Mouse (Mus musculus) heart, embryonic 16.5 days (tissue): Measurements from ENCODE around the gene Ggt6. TPM values are rescaled to one million over a fixed set of nuclear protein-coding genes. Genes with fewer than 3 reads are reported as not detected.
A peak's percentile ranks its signal among the peaks of the same experiment; 100 is the strongest.

Source experiments
- ATAC-seq: fragments of 200-750 bp; cut with Nextera tagmentation; replicated peaks from 2 replicates; pipeline ENCODE4 v1.8.0; 2017; ENCODE audit warnings: moderate number of reproducible peaks; ENCODE audit not compliant: insufficient read depth, low FRiP score; ENCODE audit errors: extremely low read depth
- H3K27ac ChIP-seq: fragments of 300-500 bp; sonication (generic); 2 replicates; pipeline ENCODE4 v1.5.1; 2014; ENCODE audit warnings: mild to moderate bottlenecking, low read length, control low read depth, moderate library complexity
- H3K27me3 ChIP-seq: fragments of 300-500 bp; sonication (generic); 2 replicates; pipeline ENCODE4 v1.6.1; 2014; ENCODE audit warnings: low read length, mixed read lengths; ENCODE audit not compliant: control insufficient read depth, insufficient read depth
- H3K36me3 ChIP-seq: fragments of 300-500 bp; sonication (generic); 2 replicates; pipeline ENCODE4 v1.6.1; 2014; ENCODE audit not compliant: control insufficient read depth, insufficient read depth
- H3K4me1 ChIP-seq: fragments of 300-500 bp; sonication (generic); 2 replicates; pipeline ENCODE4 v1.6.1; 2014; ENCODE audit warnings: low read length, mixed read lengths; ENCODE audit not compliant: control insufficient read depth, insufficient read depth
- H3K4me2 ChIP-seq: fragments of 300-500 bp; sonication (generic); 2 replicates; pipeline ENCODE4 v1.6.1; 2014; ENCODE audit warnings: low read depth, mild to moderate bottlenecking, control low read depth, low read length
- H3K4me3 ChIP-seq: fragments of 300-500 bp; sonication (generic); 2 replicates; pipeline ENCODE4 v1.5.1; 2014; ENCODE audit warnings: mild to moderate bottlenecking, control low read depth, low read length
- H3K9ac ChIP-seq: fragments of 300-500 bp; sonication (generic); 2 replicates; pipeline ENCODE4 v1.6.1; 2014; ENCODE audit warnings: low read length, control low read depth
- H3K9me3 ChIP-seq: fragments of 300-500 bp; sonication (generic); replicated peaks from 2 replicates; pipeline ENCODE4 v1.6.1; 2016; ENCODE audit warnings: low read length; ENCODE audit not compliant: control insufficient read depth
- WGBS: fragments of 180-500 bp; shearing (Covaris S2); extraction: QIAGEN DNeasy Blood & Tissue Kit; methylation state at CpG from one replicate; pipeline ENCODE4 v1.1.7; 2014; 5-methylcytosine and 5-hydroxymethylcytosine counted together
- polyA plus RNA-seq: library from polyadenylated mRNA; unstranded; fragments of >200 nt; fragmentation: Nextera tagmentation; extraction: Ambion mirVana; gene quantifications from 2 replicates; pipeline ENCODE4 v1.2.1, GENCODE M21; 2015

Gene Ggt6
- polyA plus RNA-seq, 1 experiment from 2014 or later: 0.17 TPM

DNA sequence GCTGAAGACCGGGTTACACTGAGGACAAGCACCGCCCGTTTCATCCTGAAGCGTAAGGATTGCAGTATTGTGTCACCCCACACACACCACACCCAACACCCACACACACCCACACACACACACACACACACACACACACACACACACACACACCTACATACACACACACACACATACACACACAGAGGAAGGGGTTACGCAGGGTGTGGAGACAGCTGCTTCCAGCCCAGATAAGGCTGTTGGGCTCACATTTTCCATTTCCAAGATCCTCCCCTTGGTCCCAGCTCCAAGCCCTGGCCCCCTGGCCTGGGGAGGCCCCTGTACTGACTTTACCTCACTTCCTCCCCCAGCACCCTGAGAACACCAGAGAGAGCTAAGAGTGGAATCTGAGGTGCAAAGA is 18.7 kb upstream of the Ggt6 start:
- Histone ChIP-seq H3K4me1 (peaks cover 62% of the 10 kb centered on the region), H3K9ac (no peak overlapping the region), H3K36me3 (no peaks in the 10 kb centered on the region), H3K27ac (peak overlapping the region; percentile 67), H3K27me3 (no peaks in the 10 kb centered on the region), H3K9me3 (no peaks in the 10 kb centered on the region), H3K4me3 (no peak overlapping the region), H3K4me2 (no peak overlapping the region)
- WGBS: 60% methylated on average over 5 of the region's 5 CpGs
- ATAC-seq: peak; percentile 75

DNA sequence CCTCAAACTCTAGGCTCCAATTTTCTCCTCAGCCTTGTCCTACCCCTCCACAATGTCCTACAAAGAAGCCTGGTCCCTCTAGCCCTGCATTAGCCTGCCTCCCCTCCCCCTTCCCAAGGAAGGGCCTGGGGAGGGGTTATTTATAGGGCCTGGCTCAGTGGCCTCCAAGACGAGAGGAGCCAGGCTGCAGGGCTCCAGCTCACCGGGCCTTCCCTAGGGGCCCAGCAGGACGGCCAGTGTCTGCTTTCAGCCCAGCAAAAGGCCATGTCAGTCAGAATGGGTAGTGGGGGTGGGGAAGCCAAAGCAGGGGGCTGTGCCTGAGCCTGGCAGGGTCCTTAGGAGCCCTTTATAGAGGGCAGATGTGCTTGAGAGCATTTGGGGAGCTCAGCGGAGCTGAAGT is 17.9 kb upstream of the Ggt6 start:
- no peak overlapping the region for H3K4me2 ChIP-seq
- no peaks in the 10 kb centered on the region for H3K36me3 ChIP-seq
- ATAC-seq: no peak
- H3K4me1 ChIP-seq: peaks cover 55% of the 10 kb centered on the region
- H3K27ac ChIP-seq: peak overlapping the region; percentile 67
- H3K9ac ChIP-seq: no peak overlapping the region
- H3K27me3 ChIP-seq: no peaks in the 10 kb centered on the region
- no peak overlapping the region for H3K4me3 ChIP-seq
- H3K9me3 ChIP-seq: no peaks in the 10 kb centered on the region
- WGBS: 28% methylated on average over 4 of the region's 4 CpGs

DNA sequence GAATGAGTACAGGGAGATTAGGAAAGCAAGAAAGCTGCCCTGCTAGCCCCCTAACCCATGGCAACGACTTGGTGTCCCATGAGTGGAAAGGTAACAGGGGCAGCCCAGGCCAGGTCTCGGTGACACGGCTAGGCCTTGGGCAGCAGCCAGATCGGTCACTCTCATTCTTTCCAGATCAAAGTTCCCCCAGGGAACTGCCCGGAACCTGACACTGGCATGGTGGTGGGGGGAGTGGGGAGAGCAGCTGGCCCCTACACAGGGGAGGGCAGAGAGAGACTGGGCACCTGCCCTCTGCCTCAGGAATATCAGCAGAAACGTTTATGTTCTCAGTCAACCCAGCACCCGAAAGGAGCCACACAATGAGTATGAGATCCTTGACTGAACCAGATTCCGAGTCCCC is 17.1 kb upstream of the Ggt6 start:
- peaks cover 48% of the 10 kb centered on the region for H3K4me1 ChIP-seq
- H3K27ac ChIP-seq: no peak overlapping the region
- H3K27me3 ChIP-seq: no peaks in the 10 kb centered on the region
- no peak overlapping the region for H3K4me3 ChIP-seq
- H3K4me2 ChIP-seq: no peak overlapping the region
- H3K9me3 ChIP-seq: no peaks in the 10 kb centered on the region
- H3K36me3 ChIP-seq: no peaks in the 10 kb centered on the region
- ATAC-seq: no peak
- no peak overlapping the region for H3K9ac ChIP-seq
- 41% methylated on average over 8 of the region's 8 CpGs for WGBS

DNA sequence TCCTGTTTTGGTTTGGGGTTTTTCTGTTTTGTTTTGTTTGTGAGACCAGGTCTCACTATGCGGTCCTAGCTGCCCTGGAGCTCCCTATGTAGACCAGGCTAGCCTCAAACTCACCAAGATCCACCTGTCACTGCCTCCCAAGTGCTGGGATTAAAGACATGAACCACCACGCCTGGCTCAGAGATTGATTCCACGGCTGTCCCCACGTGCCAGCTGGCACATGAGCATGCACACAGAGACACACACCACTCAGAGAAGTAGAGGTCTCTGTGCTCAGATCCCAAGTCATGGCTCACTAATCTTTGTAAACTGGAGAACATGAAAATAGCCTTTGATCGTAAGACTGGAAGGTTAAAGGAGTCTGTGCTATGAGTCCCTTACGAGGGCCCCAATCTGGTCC is 16.3 kb upstream of the Ggt6 start:
- no peaks in the 10 kb centered on the region for H3K36me3 ChIP-seq
- no peaks in the 10 kb centered on the region for H3K27me3 ChIP-seq
- H3K9ac ChIP-seq: no peak overlapping the region
- H3K4me2 ChIP-seq: no peak overlapping the region
- no peak for ATAC-seq
- H3K9me3 ChIP-seq: no peaks in the 10 kb centered on the region
- WGBS: 84% methylated on average over 6 of the region's 6 CpGs
- H3K4me1 ChIP-seq: peaks cover 41% of the 10 kb centered on the region
- no peak overlapping the region for H3K27ac ChIP-seq
- H3K4me3 ChIP-seq: no peak overlapping the region

DNA sequence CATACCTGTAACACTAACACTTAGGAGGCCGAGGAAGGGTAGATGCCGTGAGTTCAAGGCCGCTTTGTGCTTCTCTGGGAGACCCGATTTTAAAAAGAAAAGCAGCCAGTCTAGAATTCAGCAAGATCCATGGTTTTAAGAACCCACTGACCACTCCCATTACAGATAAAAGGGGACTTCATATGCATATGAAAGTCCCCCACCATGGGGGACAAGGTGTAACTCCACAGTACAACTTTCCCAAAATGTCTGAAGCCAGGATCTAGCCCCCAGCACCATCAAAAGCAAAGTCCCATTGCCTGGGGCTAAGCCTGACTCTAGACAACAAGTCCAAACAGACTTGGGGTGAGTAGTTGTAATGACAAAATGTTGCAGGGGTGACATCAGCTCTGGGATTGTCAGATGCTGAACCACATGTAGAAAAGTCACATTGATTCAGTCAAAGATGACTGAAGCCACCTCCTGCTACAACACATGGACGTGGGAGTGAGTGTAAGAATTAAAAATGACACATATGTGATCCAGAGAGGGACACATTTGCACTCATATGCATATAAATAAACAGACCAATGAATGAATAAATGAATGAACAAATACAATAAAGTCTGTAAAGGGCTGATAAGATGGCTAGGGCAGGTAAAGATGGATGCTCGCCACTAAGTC is 14.7 kb upstream of the Ggt6 start:
- Histone ChIP-seq H3K27me3 (no peaks in the 10 kb centered on the region), H3K36me3 (no peaks in the 10 kb centered on the region), H3K4me1 (peaks cover 26% of the 10 kb centered on the region), H3K4me3 (no peak overlapping the region), H3K4me2 (no peak overlapping the region), H3K9me3 (0 out of 2 replicates have a peak, but pooled peaks cover 3% of the 10 kb centered on the region), H3K27ac (no peak overlapping the region), H3K9ac (no peak overlapping the region)
- 90% methylated on average over 6 of the region's 6 CpGs for WGBS
- no peak for ATAC-seq

DNA sequence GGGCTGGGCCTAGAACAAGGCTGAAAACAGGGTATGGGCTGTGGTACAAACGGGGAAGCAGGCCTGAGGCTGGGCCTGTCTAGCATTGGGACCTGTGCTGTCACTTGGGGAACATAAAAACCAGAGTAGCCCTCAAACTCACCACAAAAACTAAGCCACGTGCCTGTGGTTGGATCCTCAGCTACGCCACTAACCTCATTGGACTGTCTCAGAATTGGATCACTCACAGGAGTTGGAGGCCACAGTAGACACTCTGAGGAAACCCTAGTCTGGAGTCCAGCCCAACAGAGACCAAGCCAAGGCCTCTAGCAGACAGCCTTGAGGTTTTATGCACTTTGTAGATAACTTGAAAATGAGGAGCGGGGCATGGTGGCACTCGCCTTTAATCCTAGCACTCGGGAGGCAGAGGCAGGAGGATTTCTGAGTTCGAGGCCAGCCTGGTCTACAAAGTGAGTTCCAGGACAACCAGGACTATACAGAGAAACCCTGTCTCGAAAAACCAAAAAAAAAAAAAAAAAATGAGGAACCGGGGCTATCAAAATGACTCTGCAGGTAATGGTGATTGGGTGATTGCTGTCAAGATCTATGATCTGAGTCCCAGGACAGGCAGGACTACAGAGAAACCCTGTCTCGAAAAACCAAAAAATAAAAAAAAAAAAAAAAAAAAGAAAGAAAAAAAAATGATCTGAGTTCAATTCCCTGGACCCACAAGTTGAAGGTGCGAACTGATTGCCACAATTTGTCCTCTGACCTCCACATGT is 13.6 kb upstream of the Ggt6 start:
- H3K4me1 ChIP-seq: peaks cover 16% of the 10 kb centered on the region
- 88% methylated on average over 11 of the region's 11 CpGs for WGBS
- 0 out of 2 replicates have a peak, but pooled peaks cover 3% of the 10 kb centered on the region for H3K9me3 ChIP-seq
- no peaks in the 10 kb centered on the region for H3K36me3 ChIP-seq
- no peak for ATAC-seq
- H3K4me3 ChIP-seq: no peak overlapping the region
- no peaks in the 10 kb centered on the region for H3K27me3 ChIP-seq
- H3K9ac ChIP-seq: no peak overlapping the region
- H3K27ac ChIP-seq: no peak overlapping the region
- no peak overlapping the region for H3K4me2 ChIP-seq

DNA sequence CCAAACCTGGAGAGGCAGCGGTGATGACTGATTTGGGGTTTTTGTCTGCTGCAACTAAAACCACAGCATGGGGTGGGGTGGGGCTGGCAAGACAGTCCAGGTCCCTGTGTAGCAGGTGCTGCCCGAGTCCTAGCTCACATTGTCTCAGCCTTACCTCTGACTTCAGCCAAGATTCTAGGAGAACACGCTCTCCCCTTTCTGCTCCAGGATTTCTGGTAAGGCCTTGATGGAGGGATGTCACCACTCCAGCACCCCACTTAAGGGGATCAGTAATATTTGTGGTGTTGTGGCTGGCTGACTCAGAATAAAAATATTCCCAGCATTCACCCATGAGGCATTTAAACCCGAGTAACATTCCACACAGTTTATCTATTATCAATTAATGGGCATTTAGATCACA is 11.6 kb upstream of the Ggt6 start:
- 70% methylated on average over 4 of the region's 4 CpGs for WGBS
- H3K4me3 ChIP-seq: no peak overlapping the region
- no peak for ATAC-seq
- no peak overlapping the region for H3K9ac ChIP-seq
- no peaks in the 10 kb centered on the region for H3K4me1 ChIP-seq
- no peaks in the 10 kb centered on the region for H3K27me3 ChIP-seq
- H3K4me2 ChIP-seq: no peak overlapping the region
- H3K36me3 ChIP-seq: no peaks in the 10 kb centered on the region
- H3K9me3 ChIP-seq: 0 out of 2 replicates have a peak, but pooled peaks cover 5% of the 10 kb centered on the region
- H3K27ac ChIP-seq: no peak overlapping the region

DNA sequence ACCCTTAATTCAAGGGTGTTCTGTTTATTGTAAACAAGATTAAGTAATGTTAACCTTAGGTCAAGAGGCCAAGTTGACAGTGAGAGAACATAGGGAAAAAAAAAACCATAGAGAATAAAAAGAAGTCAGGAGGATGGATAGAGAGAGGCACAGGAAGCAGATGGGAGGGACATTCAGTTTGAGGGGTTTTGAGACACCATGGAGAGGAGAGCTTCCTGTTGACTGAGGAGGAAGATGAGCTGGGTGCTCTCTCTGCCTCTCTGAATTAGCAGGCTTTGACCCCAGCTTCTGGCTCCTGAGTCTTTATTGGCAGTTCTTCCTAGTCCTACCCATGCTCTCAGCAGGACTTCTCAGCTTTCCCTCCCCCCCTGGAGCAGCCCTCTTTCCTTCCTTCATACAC is 10.1 kb upstream of the Ggt6 start:
- H3K27ac ChIP-seq: no peak overlapping the region
- no peaks in the 10 kb centered on the region for H3K36me3 ChIP-seq
- H3K27me3 ChIP-seq: no peaks in the 10 kb centered on the region
- 0 out of 2 replicates have a peak, but pooled peaks cover 5% of the 10 kb centered on the region for H3K9me3 ChIP-seq
- no peaks in the 10 kb centered on the region for H3K4me1 ChIP-seq
- H3K4me2 ChIP-seq: no peak overlapping the region
- no peak for ATAC-seq
- H3K4me3 ChIP-seq: no peak overlapping the region
- no peak overlapping the region for H3K9ac ChIP-seq

DNA sequence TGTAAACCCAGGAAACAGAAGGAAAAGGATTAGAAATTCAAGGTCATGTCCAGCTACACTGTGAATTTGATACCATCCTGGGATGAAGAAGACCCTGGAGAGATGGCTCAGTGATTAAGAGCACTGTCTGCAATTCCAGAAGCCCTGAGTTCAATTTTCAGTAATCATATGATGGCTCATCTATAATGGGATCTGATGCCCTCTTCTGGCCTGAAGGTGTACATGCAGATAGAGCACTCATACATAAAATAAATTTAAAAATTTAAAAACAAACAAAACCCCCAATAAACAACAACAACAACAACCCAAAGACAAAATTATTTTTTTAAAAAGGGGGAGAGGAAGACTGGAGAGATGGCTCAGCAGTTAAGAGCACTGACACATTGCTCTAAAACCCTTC is 8.4 kb upstream of the Ggt6 start:
- no peak overlapping the region for H3K9ac ChIP-seq
- H3K27me3 ChIP-seq: no peaks in the 10 kb centered on the region
- H3K4me2 ChIP-seq: no peak overlapping the region
- no peak overlapping the region for H3K4me3 ChIP-seq
- no peaks in the 10 kb centered on the region for H3K4me1 ChIP-seq
- no peak overlapping the region for H3K27ac ChIP-seq
- no peaks in the 10 kb centered on the region for H3K36me3 ChIP-seq
- ATAC-seq: no peak
- 0 out of 2 replicates have a peak, but pooled peaks cover 5% of the 10 kb centered on the region for H3K9me3 ChIP-seq
